Mouse (Mus musculus): ENCODE data around the gene Dusp13.

The Dusp13 gene

DNA sequence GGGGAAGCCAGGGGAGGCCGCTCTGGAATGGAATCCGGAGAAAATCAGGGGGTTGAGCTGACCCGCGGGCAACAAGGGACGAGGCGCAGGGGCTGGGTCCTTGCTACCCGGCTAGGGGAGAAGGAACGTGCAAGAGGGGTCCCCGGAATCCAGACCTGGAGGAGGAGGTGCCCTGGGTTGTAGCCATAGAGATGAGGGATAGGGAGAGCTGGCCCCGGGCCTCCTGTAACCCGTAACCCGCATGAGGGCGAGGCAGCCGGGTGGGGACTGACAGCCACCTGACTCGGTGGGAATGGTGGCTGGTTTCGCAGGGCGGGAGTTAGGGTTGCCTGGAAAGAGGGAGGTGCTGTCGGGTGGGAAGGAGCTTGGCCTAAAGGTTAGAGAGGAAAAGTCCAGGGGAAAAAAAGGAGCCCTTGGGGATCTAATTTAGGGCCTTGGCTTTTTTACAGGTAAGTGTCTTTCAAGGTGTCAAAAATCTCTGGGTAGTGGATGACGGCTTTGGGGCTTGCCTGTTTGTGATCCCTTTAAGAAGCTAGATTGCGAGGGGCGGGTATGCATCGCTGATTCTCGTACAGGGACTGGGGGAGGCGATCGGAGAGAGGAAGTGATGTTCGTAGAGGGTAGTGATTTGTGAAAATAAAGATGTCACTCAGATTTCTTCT is at the start of gene Dusp13:
Gene Dusp13 (minus strand): TSS at position 301 of the 662 bp plus-strand sequence.
- peak; percentile 59 to 64 for DNase-seq (ENCODE audit: low spot score in 2 of 2)

GRCm38 (mm10) chr14:21800641-21801040 is 49.7 kb upstream of the Dusp13 start:
- DNase-seq (ENCODE audit: low spot score in 2 of 2), result no peak

DNA sequence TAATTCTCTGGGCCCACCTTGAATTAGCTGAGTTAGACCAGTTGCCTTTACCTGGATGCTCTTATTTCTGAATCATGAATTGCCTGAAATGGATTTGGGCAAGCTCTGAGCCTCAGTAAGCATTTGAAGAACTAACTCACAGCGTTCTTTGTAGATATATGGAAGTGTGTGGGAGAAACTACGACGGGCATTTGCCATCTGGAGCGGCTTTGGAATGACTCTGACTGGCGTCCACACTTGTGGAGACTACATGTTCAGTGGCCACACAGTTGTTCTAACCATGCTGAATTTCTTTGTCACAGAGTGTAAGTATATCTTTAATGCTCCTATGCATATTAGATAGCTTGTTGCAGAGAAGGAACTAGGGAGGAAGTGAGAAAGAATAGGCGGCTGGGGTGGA is 41.3 kb upstream of the Dusp13 start:
- no peak for DNase-seq (ENCODE audit: low spot score in 2 of 2)

DNA sequence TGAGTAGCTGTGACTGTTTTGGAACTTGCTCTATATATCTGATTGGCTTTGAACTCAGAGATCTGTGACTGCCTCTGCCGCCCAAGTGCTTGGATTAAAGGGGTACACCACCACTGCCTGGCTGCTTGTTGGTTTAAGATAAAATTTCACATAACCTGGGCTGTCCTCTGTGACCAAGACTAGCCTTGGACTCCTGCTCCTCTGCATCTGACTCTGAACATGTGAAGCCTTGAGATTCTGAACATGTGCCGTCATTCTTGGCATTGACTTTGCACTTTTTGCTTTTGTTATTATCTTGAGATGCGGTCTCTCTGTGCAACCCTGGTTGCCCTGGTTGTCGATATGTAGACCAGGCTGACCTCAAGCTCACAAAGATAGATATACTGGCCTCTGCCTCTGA is 40.7 kb upstream of the Dusp13 start:
- no peak for DNase-seq (ENCODE audit: low spot score in 2 of 2)

GRCm38 (mm10) chr14:21790585-21791251 is 39.7 kb upstream of the Dusp13 start:
- no peak for DNase-seq (ENCODE audit: low spot score in 2 of 2)

- no peak for DNase-seq (ENCODE audit: low spot score in 2 of 2)
These were observed 37.1 kb upstream of the Dusp13 start for GRCm38 (mm10) chr14:21788121-21788520.

GRCm38 (mm10) chr14:21787374-21787773 is 36.4 kb upstream of the Dusp13 start:
- no peak for DNase-seq (ENCODE audit: low spot score in 2 of 2)

DNA sequence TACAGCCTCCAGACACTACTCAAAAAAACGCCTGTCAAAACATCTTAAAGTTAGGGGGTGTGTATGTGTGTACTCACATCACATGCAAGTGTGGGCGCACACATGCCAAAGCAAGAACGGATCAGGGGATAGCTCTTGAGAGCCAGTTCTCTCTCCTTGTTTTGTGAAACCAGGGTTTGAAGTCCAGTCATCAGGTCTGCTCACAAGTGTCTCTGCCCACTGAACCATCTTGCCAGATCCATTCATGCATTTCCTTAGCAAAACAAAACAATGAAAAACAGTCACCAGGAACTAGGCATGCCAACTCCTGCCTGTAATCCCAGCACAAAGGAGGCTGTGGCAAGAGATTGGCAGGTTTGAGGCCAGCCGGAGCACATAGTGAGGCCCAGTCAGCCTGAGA is 35.5 kb upstream of the Dusp13 start:
- no peak for DNase-seq (ENCODE audit: low spot score in 2 of 2)

DNA sequence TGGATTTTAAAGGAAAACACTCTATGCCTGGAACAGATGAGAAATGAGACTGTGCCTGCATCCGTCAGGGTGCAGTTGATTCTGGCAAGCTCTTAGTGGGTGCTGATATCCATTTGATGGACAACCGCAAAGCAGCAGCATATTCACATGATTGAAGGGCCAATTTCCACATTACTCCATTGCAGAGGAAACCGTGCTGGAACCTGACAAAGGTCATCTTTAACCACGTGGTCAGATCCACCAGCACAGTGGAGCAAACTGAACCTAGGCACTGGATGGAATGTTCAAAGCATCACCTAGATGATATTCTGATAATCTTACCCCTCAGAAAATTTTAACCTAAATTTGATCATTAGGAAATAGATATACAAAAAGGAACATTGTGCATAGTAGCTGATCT is 25.2 kb upstream of the Dusp13 start:
- no peak for DNase-seq (ENCODE audit: low spot score in 2 of 2)

DNA sequence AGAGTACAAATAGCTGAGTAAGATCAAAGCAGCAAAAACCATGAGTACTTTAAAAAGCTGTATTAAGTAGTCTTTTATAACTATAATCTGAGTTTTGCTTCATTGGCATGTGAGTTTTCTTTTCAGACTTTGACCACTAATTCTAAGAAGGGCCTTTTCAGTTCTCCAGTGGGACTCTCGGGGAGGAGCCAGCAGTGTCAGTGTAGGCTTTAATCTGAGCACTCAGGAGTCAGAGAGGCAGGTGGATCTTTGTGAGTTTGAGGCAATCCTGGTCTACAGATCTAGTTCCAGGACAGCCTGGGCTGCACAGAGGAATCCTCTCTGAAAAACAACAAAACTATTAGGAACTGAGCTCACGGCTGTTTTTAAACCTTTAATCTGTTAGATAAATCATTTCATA is 23.0 kb upstream of the Dusp13 start:
- DNase-seq (ENCODE audit: low spot score in 2 of 2), result no peak

DNA sequence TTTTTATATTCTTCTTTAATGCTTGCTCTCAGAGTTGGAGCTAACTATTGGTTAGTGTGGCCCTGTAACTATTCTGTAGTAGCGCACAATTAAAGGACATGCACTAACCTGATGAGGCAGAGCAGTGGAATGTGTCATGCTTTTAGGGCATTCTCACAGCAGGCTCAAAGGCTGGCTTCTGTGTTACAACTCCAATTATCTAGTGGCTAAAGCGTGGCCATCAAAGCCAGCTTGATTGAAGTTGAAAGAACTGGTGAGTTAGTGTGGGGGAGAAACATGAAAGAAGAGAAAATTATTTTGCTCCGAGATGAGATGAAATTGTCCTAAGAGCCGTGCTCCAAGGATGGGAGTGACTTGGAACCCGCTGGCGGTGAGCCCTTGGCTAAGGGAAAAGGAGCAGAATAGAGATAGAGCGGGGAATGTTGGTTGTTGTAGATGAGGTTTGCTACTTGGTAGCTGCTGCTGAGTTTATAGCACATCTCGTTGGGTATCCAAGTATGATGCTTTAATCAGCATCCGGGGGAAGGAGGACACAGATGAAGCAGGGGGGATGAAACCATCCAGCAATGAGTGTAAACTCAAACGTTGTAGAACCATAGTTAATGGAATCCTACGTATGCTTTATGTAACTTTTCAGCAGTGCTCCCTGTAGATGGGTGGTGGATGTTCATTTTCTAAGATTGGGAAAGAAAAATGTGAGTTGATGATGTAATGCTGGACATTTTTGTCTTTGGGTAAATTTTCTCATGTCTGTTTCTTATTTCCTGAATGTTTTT is 21.7 kb upstream of the Dusp13 start:
- no peak for DNase-seq (ENCODE audit: low spot score in 2 of 2)

GRCm38 (mm10) chr14:21766398-21766958 is 15.5 kb upstream of the Dusp13 start:
- DNase-seq (ENCODE audit: low spot score in 2 of 2), result no peak

GRCm38 (mm10) chr14:21765754-21766397 is 14.9 kb upstream of the Dusp13 start:
- DNase-seq (ENCODE audit: low spot score in 2 of 2), result no peak

- no peak for DNase-seq (ENCODE audit: low spot score in 2 of 2)
These were observed 13.7 kb upstream of the Dusp13 start for GRCm38 (mm10) chr14:21764646-21765045.

GRCm38 (mm10) chr14:21763736-21764135 is 12.8 kb upstream of the Dusp13 start:
- DNase-seq (ENCODE audit: low spot score in 2 of 2), result no peak

DNA sequence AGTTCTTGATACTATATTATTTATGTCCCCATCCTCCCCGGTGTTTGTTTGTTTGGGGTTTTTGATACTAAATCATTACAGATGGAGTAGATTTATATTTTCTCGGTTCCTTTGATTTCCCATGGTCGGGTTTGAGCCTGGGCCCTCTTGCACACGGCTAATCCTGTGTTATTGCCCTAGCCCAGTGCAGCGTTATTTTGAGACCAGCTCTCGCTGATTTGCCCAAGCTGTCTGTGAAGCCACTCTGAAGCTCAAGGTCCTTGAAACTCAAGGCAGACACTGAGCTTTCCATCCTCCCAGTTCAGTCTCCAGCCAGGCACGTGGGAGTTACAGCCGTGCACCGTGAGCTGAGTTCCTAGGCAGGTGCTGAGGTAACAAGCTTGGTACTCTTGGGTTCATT is 10.6 kb upstream of the Dusp13 start:
- DNase-seq (ENCODE audit: low spot score in 2 of 2), result no peak

- DNase-seq (ENCODE audit: low spot score in 2 of 2), result no peak
These were observed 2.4 kb upstream of the Dusp13 start for GRCm38 (mm10) chr14:21753367-21753766.

DNA sequence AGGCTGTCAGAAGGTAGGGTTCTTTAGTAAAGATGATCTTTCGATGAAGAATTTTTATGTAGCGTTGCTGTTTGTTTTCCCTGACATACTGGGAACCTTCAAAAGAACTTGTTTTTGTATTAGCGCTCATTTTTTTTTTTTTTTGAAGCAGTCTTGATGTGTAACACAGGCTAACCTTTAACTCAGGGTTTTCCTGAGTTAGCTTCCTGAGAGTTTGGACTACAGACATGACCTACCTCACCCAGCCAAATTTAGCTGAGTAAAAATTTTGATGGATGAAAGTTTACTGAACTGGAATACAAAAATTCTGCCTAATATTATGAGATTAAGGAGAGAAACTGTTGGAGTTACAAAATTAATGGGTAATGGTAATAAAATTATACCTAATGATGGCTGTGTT is 1.4 kb upstream of the Dusp13 start:
- DNase-seq (ENCODE audit: low spot score in 2 of 2), result no peak

GRCm38 (mm10) chr14:21750008-21750880 is 737 bp downstream of the Dusp13 start, which contains the start of gene Samd8:
Gene Samd8 (plus strand): TSS chr14:21750531.
- peak; percentile 69 to 70 for DNase-seq (ENCODE audit: low spot score in 2 of 2)

DNA sequence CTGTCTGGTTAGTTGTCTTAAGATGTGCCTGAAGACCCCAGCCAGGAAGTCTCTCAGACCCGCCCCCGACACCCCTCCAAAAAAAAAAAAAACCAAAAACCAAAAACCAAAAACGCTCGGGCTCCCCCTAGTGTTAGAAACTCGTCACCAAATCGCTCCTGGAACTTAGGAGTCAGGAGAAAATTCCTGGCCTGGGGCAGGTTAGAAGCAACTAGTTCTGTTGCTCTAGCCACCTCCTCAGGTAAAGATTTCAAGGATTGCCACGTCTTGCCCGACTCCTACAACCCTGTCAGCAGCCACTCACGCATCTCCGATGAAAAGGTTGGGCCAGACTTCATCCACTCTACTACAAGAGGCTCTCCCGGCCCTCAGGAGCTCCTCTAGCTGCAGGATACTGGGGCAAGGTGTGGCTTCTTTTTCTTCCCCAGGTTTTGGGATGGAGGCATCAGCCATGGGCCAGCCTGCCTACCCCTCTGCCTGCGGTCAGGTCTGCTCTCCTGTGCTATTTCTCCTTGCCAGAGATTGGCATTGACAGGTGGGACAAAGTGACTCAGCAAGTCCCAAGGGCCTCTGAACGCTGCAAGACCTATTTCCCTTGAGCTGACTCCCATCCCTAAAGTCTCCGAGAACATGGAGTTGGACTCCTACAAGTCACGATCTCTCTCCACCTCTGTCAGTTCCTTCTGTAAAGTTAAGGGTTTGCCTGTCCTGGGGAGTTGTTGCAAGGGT is 2.7 kb downstream of the Dusp13 start:
- peak in 1 of 2 experiments; percentile 26 for DNase-seq (ENCODE audit: low spot score in 2 of 2)

Data from urinary bladder, adult 18-20 months (tissue).